ENCODE assay signal across 19 mouse cellular contexts in genomic region chr12:85514958-85515357, GRCm38 (mm10). TPM values are rescaled to one million over a fixed set of nuclear protein-coding genes. Genes with fewer than 3 reads are reported as not detected.
DNase-seq lines count a peak whose midpoint lies in the region; TF ChIP-seq lines count a peak whose summit lies in the region.
"Had no signal": no experiment of that assay in that cellular context is flagged by ENCODE, and none has a peak within 500 bp of the region (broad histone marks: within the 10 kb centered on the region; RNA-seq: fewer than 3 reads in every experiment).

No protein-coding gene starts in this region.

- H3K4me2 ChIP-seq in CH12.LX (ENCODE audit: insufficient read depth, low read depth, poor library complexity, severe bottlenecking) (no peak overlapping the region), myocyte (ENCODE audit: low read depth) (no peak overlapping the region)

- H3K27me3 ChIP-seq in CH12.LX (replicated peaks): no peaks in the 10 kb centered on the region
- no peaks in the 10 kb centered on the region for H3K27me3 ChIP-seq in myocyte (ENCODE audit: control insufficient read depth, insufficient read depth, insufficient read length)
- H3K27me3 ChIP-seq: Patski had no signal

- dilution Hi-C loops in CH12.LX (cut with MboI; ENCODE audit: extremely low pct_ligation_motif_present, extremely low pct_unique_long_range_greater_than_20kb, low sequenced_read_pairs): no loop called here

- TF ChIP-seq EP300 in CH12.LX (IDR thresholded peaks at IDR 0.05; ENCODE audit: low read length): no peak

- intact Hi-C loops in heart, postnatal 25 days (cut with DNase I): no loop called here

- H3K79me2 ChIP-seq in CH12.LX (replicated peaks; ENCODE audit: control insufficient read depth, extremely low read depth, insufficient read depth, poor library complexity, severe bottlenecking) (no peaks in the 10 kb centered on the region), myocyte (ENCODE audit: control insufficient read depth, insufficient read depth) (no peaks in the 10 kb centered on the region)

- peak overlapping the region; percentile 84 for H3K27ac ChIP-seq in CH12.LX (ENCODE audit: insufficient read depth, low read depth)

- TF ChIP-seq POLR2A in CH12.LX (IDR thresholded peaks at IDR 0.05; ENCODE audit: low read depth, low read length): no peak
- no peak for TF ChIP-seq POLR2A in myocyte (IDR thresholded peaks at IDR 0.05; ENCODE audit: insufficient read length, low read depth)

- in situ Hi-C loops in CH12.LX (cut with MboI; ENCODE audit: low pct_ligation_motif_present, low pct_unique_long_range_greater_than_20kb, low sequenced_read_pairs): no loop called here

- H3K9me3 ChIP-seq in CH12.LX (replicated peaks; ENCODE audit: low read length): peaks cover 8% of the 10 kb centered on the region
- H3K9me3 ChIP-seq: G1E had no signal

- peaks cover 30 to 78% of the 10 kb centered on the region in 2 experiments for H3K4me1 ChIP-seq in CH12.LX (ENCODE audit: control insufficient read depth in 1 of 2, insufficient read depth in 2 of 2)

- DNase-seq in heart, adult 11 months: peak; percentile 81
- no peak for DNase-seq in heart, postnatal 25 days (ENCODE audit: low spot score)
- DNase-seq in CH12.LX (ENCODE audit: extremely low read depth): no peak
- DNase-seq in layer of hippocampus, postnatal 14 days (ENCODE audit: low spot score in 2 of 2): no peak
- DNase-seq in embryo, embryonic 11 days: no peak
- DNase-seq: adrenal gland, adult 2 months; adrenal gland, adult 8-10 months; adrenal gland, postnatal 10 days; adrenal gland, postnatal 14 days; adrenal gland, postnatal 25 days; adrenal gland, postnatal 36 days; B cell, adult 2 months; cerebellum, adult 11 months; cerebellum, adult 11-12 months; cerebellum, adult 18-20 months; cerebellum, adult 2 months had no signal

- H3K4me3 ChIP-seq in CH12.LX (replicated peaks in 1 of 3; ENCODE audit: low read depth in 2 of 3, low read length in 2 of 3, poor library complexity in 1 of 3) (no peak overlapping the region), myocyte (no peak overlapping the region)

- no peak overlapping the region for H3K9ac ChIP-seq in CH12.LX (ENCODE audit: insufficient read depth, low read depth)

- TF ChIP-seq CTCF in CH12.LX (conservative IDR thresholded peaks at IDR 0.05 in 1 of 2, IDR thresholded peaks at IDR 0.05 in 1 of 2; ENCODE audit: low read depth in 2 of 2, low read length in 2 of 2): no peak

- no peak for TF ChIP-seq RAD21 in CH12.LX (IDR thresholded peaks at IDR 0.05; ENCODE audit: low read depth, low read length)

- H3K36me3 ChIP-seq in CH12.LX (replicated peaks in 1 of 2; ENCODE audit: control insufficient read depth in 1 of 2, insufficient read depth in 1 of 2, low read length in 1 of 2) (no peaks in the 10 kb centered on the region), myocyte (ENCODE audit: control insufficient read depth, insufficient read depth) (no peaks in the 10 kb centered on the region)
- H3K36me3 ChIP-seq: G1E had no signal

- no peak overlapping the region for H3ac ChIP-seq in myocyte (ENCODE audit: control insufficient read depth, insufficient read length)

TF ChIP-seq in CH12.LX, 34 proteins besides CTCF, POLR2A, EP300 and RAD21 (continues in another document):
- TF ChIP-seq NRF1 (IDR thresholded peaks at IDR 0.05; ENCODE audit: low read depth, low read length) (no peak), RCOR1 (conservative IDR thresholded peaks at IDR 0.05; ENCODE audit: low read depth, low read length) (no peak), MAX (IDR thresholded peaks at IDR 0.05; ENCODE audit: low read length) (no peak), TCF12 (IDR thresholded peaks at IDR 0.05; ENCODE audit: low read depth, low read length) (peak; percentile 60; the same call in 1 of the 2 replicates), UBTF (IDR thresholded peaks at IDR 0.05; ENCODE audit: low read depth, low read length) (no peak), ZC3H11A (IDR thresholded peaks at IDR 0.05; ENCODE audit: low read depth, low read length) (no peak), JUN (IDR thresholded peaks at IDR 0.05; ENCODE audit: insufficient read depth, low read depth, low read length) (no peak), ZNF384 (IDR thresholded peaks at IDR 0.05; ENCODE audit: low read depth, low read length) (no peak), IRF4 (IDR thresholded peaks at IDR 0.05; ENCODE audit: low read depth, low read length) (no peak), CHD1 (IDR thresholded peaks at IDR 0.05; ENCODE audit: low read depth, low read length) (no peak), SIN3A (IDR thresholded peaks at IDR 0.05; ENCODE audit: low read length) (no peak), USF1 (IDR thresholded peaks at IDR 0.05; ENCODE audit: low read depth, low read length) (no peak), MEF2A (IDR thresholded peaks at IDR 0.05; ENCODE audit: borderline replicate concordance, low read depth, low read length) (peak; percentile 41; the same call in 1 of the 2 replicates), JUND (conservative IDR thresholded peaks at IDR 0.05; ENCODE audit: low read depth, low read length) (no peak), E2F4 (IDR thresholded peaks at IDR 0.05; ENCODE audit: insufficient replicate concordance, low read depth, low read length) (no peak), HCFC1 (IDR thresholded peaks at IDR 0.05; ENCODE audit: low read depth, low read length) (no peak), MAZ (IDR thresholded peaks at IDR 0.05; ENCODE audit: low read depth, low read length) (no peak), ETS1 (conservative IDR thresholded peaks at IDR 0.05; ENCODE audit: low read depth, low read length) (peak; percentile 36), PAX5 (IDR thresholded peaks at IDR 0.05; ENCODE audit: low read length) (no peak), SMC3 (IDR thresholded peaks at IDR 0.05; ENCODE audit: low read depth, low read length) (no peak), POLR2AphosphoS2 (IDR thresholded peaks at IDR 0.05; ENCODE audit: low read depth, low read length) (no peak), BHLHE40 (IDR thresholded peaks at IDR 0.05; ENCODE audit: low read depth, low read length) (peak; percentile 39; the same call in 1 of the 2 replicates), ZMIZ1 (IDR thresholded peaks at IDR 0.05; ENCODE audit: low read depth, low read length) (no peak), MAFK (IDR thresholded peaks at IDR 0.05; ENCODE audit: insufficient replicate concordance, low read length) (no peak), MXI1 (IDR thresholded peaks at IDR 0.05; ENCODE audit: low read depth, low read length) (no peak), GABPA (IDR thresholded peaks at IDR 0.05; ENCODE audit: insufficient replicate concordance, low read depth, low read length) (no peak), TBP (conservative IDR thresholded peaks at IDR 0.05; ENCODE audit: low read depth, low read length) (no peak)

TF ChIP-seq in myocyte, 11 proteins besides CTCF, POLR2A, EP300 and RAD21:
- no peak for TF ChIP-seq MAX (IDR thresholded peaks at IDR 0.05; ENCODE audit: low read depth)
- no peak for TF ChIP-seq TCF3 (IDR thresholded peaks at IDR 0.05; ENCODE audit: insufficient read length, low read depth)
- peak in 2 of 3 experiments; percentile 52 to 85 for TF ChIP-seq MYOG (IDR thresholded peaks at IDR 0.05; ENCODE audit: control insufficient read depth in 1 of 3, insufficient read depth in 1 of 3, insufficient read length in 2 of 3, low read depth in 2 of 3)
- TF ChIP-seq E2F4 (IDR thresholded peaks at IDR 0.05; ENCODE audit: insufficient read depth): no peak
- TF ChIP-seq MYOD1 (IDR thresholded peaks at IDR 0.05; ENCODE audit: control insufficient read depth in 1 of 3, insufficient read length in 2 of 3, low read depth in 2 of 3): peak; percentile 53 to 87 (median 86)
- TF ChIP-seq USF1 (IDR thresholded peaks at IDR 0.05; ENCODE audit: low read depth): no peak
- TF ChIP-seq TCF12 (IDR thresholded peaks at IDR 0.05; ENCODE audit: insufficient read depth, poor library complexity, severe bottlenecking): peak; percentile 38
- TF ChIP-seq POLR2AphosphoS2 (IDR thresholded peaks at IDR 0.05; ENCODE audit: insufficient read length, low read depth): no peak
- TF ChIP-seq CEBPB (IDR thresholded peaks at IDR 0.05; ENCODE audit: insufficient read depth, poor library complexity, severe bottlenecking): no peak
- TF ChIP-seq REST (IDR thresholded peaks at IDR 0.05; ENCODE audit: insufficient read depth, insufficient read length): no peak
- no peak for TF ChIP-seq SRF (IDR thresholded peaks at IDR 0.05; ENCODE audit: control insufficient read depth, insufficient read length, low read depth)

RNA-seq across cellular contexts. Expression of gene Fos, which starts 41.3 kb away (rescaled TPM):
- 1 to 10 TPM; 3.4 to 3.9 TPM for total RNA-seq in heart, postnatal 25 days (2021)
- total RNA-seq in CH12.LX (2012; rRNA removed): 0.17 and 0.21 TPM in 2 replicates
- 0.20 and 0.76 TPM in 2 replicates for total RNA-seq in CH12.LX (2014; rRNA removed)
- polyA plus RNA-seq in CH12.LX (2012; ENCODE audit: insufficient read length, low read depth): 0.11 and 0.26 TPM in 2 replicates
- 3.1 TPM for polyA plus RNA-seq in myocyte (2012; fragmentation: generic; extraction: Trizol)
- 10 to 100 TPM; 12.9 to 16.5 TPM for total RNA-seq in layer of hippocampus, postnatal 14 days (2021)
